Mouse (Mus musculus) midbrain, embryonic 16.5 days (tissue): ENCODE data around the gene Olfr1339. TPM values are rescaled to one million over a fixed set of nuclear protein-coding genes. Genes with fewer than 3 reads are reported as not detected.

Source experiments
- ATAC-seq: fragments of 200-750 bp; cut with Nextera tagmentation; 2 replicates; pipeline ENCODE4 v1.8.0; 2017; ENCODE audit warnings: moderate TSS enrichment
- H3K27ac ChIP-seq: fragments of 300-500 bp; sonication (generic); 2 replicates; pipeline ENCODE4 v1.5.1; 2014; ENCODE audit warnings: mild to moderate bottlenecking, low read length, mixed read lengths
- H3K27me3 ChIP-seq: fragments of 300-500 bp; sonication (generic); 2 replicates; pipeline ENCODE4 v1.6.1; 2014; ENCODE audit warnings: low read depth, low read length, mixed read lengths; ENCODE audit not compliant: control insufficient read depth, insufficient read depth
- H3K36me3 ChIP-seq: fragments of 300-500 bp; sonication (generic); 2 replicates; pipeline ENCODE4 v1.6.1; 2014; ENCODE audit warnings: mild to moderate bottlenecking, low read length, moderate library complexity, mixed read lengths; ENCODE audit not compliant: control insufficient read depth, insufficient read depth
- H3K4me1 ChIP-seq: fragments of 300-500 bp; sonication (generic); 2 replicates; pipeline ENCODE4 v1.6.1; 2014; ENCODE audit warnings: mild to moderate bottlenecking, low read length, mixed read lengths; ENCODE audit not compliant: control insufficient read depth, insufficient read depth
- H3K4me2 ChIP-seq: fragments of 300-500 bp; sonication (generic); 2 replicates; pipeline ENCODE4 v1.6.1; 2014; ENCODE audit warnings: mild to moderate bottlenecking, low read length, mixed read lengths
- H3K4me3 ChIP-seq: fragments of 300-500 bp; sonication (generic); 2 replicates; pipeline ENCODE4 v1.5.1; 2014; ENCODE audit warnings: low read depth, mild to moderate bottlenecking, low read length, moderate library complexity, mixed read lengths
- H3K9ac ChIP-seq: fragments of 300-500 bp; sonication (generic); 2 replicates; pipeline ENCODE4 v1.6.1; 2014; ENCODE audit warnings: low read depth, low read length, mixed read lengths
- H3K9me3 ChIP-seq: fragments of 300-500 bp; sonication (generic); replicated peaks from 2 replicates; pipeline ENCODE4 v1.6.1; 2014; ENCODE audit warnings: mild to moderate bottlenecking, low read length, mixed read lengths; ENCODE audit not compliant: control insufficient read depth, poor library complexity, severe bottlenecking
- WGBS: fragments of 180-500 bp; shearing (Covaris S2); extraction: QIAGEN DNeasy Blood & Tissue Kit; methylation state at CpG from one replicate; pipeline ENCODE4 v1.1.7; 2014; 5-methylcytosine and 5-hydroxymethylcytosine counted together
- polyA plus RNA-seq: library from polyadenylated mRNA; unstranded; fragments of >200 nt; fragmentation: Nextera tagmentation; extraction: Ambion mirVana; gene quantifications from 2 replicates; pipeline ENCODE4 v1.2.1, GENCODE M21; 2015

The Olfr1339 gene
- polyA plus RNA-seq, 1 experiment from 2014 or later, result not detected

DNA sequence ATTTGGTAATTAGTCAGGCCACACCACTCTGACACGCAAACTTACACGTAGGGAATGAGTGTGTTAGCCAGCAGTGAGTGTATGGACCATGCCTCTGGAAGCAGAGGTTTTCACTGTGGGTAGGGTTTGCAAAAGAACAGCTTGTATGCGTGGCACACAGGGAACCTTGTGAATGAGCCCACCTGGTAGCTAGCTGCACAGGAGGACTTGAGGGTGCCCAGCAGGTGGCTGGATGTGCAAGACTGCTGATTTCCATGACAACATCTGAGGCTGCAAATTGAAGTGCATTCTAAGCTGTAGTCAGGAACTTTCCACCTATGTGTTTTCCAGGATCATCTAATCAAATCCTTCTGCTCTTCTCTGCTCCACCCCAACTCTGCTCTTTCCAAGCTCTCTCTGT is 7.6 kb downstream of the Olfr1339 start:
- H3K36me3 ChIP-seq, result no peaks in the 10 kb centered on the region
- H3K4me3 ChIP-seq, result no peak overlapping the region
- H3K27me3 ChIP-seq, result peaks cover 8% of the 10 kb centered on the region; the same call in 1 of the 2 replicates
- no peak overlapping the region for H3K27ac ChIP-seq
- 56% methylated on average over 3 of the region's 3 CpGs for WGBS
- no peak overlapping the region for H3K9ac ChIP-seq
- peaks cover 3% of the 10 kb centered on the region; the same call in 1 of the 2 replicates for H3K4me1 ChIP-seq
- H3K4me2 ChIP-seq, result no peak overlapping the region
- no peaks in the 10 kb centered on the region for H3K9me3 ChIP-seq
- no peak for ATAC-seq

DNA sequence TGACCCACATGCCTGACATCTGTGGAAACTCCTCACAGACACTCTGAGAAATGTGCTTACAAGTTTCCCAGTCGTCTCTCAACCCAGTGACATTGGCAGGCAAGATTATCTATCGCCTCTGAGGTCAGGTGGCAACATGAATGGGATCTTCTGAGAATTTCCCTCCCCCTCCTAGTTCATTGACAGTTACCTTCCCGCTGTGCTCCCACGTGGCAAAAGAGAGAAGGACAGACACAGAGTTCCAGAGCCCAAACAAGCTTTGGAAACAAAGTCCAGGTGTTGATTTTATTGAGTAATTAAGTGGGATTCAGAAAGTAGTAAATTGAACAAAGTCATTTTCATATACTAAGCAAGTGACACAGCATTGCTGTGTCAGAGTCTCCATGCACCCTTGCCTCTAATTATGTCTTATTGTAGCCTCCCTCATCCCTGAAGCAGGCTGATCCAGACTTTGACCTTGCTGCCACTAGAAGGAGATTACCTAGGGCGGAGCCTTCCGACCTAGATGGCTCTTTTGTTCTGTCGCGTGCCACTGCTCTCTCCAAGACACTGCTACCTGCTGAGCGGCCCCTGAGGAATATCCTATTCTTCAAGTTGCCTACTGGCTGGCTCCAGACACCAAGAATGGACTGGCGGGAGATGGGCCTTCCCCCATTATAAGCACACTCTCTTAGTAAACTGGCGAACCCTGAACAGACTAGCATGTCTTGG is 9.2 kb downstream of the Olfr1339 start:
- H3K4me3 ChIP-seq, result no peak overlapping the region; the same call in 1 of the 2 replicates
- H3K36me3 ChIP-seq, result no peaks in the 10 kb centered on the region
- WGBS, result 5% methylated on average over 11 of the region's 11 CpGs
- peaks cover 3% of the 10 kb centered on the region; the same call in 1 of the 2 replicates for H3K4me1 ChIP-seq
- peak overlapping the region; percentile 38 for H3K4me2 ChIP-seq
- no peaks in the 10 kb centered on the region for H3K9me3 ChIP-seq
- ATAC-seq, result no peak
- H3K27me3 ChIP-seq, result peaks cover 8% of the 10 kb centered on the region; the same call in 1 of the 2 replicates
- H3K9ac ChIP-seq, result no peak overlapping the region
- no peak overlapping the region for H3K27ac ChIP-seq

DNA sequence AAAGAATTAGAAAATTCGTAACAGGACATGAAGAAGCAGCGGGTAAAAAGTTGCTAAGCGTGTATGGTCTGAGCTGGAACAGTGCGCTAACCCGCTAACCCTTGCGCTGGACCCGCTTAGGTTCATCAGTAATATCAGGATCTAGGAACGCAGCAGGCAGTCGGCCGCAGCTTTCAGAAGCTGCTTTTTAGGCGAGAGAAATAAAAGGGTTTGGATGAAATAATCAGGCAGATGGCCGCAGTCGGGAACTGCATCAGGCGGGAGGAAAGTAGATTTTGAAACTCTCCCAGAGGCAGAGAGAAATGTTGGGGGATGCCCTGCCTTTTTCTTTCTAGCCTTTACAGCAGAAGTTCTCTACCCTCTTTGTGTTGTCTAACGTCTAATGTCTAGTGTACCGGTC is 9.9 kb downstream of the Olfr1339 start:
- H3K27me3 ChIP-seq, result peaks cover 8% of the 10 kb centered on the region; the same call in 1 of the 2 replicates
- 0 out of 2 replicates have a peak, but pooled peaks cover 2% of the 10 kb centered on the region for H3K9me3 ChIP-seq
- no peak overlapping the region for H3K9ac ChIP-seq
- H3K27ac ChIP-seq, result no peak overlapping the region
- H3K4me1 ChIP-seq, result peaks cover 3% of the 10 kb centered on the region; the same call in 1 of the 2 replicates
- 1% methylated on average over 16 of the region's 16 CpGs for WGBS
- no peak overlapping the region; the same call in none of the 2 replicates for H3K4me3 ChIP-seq
- peak overlapping the region; percentile 38 for H3K4me2 ChIP-seq
- H3K36me3 ChIP-seq, result no peaks in the 10 kb centered on the region
- no peak for ATAC-seq

DNA sequence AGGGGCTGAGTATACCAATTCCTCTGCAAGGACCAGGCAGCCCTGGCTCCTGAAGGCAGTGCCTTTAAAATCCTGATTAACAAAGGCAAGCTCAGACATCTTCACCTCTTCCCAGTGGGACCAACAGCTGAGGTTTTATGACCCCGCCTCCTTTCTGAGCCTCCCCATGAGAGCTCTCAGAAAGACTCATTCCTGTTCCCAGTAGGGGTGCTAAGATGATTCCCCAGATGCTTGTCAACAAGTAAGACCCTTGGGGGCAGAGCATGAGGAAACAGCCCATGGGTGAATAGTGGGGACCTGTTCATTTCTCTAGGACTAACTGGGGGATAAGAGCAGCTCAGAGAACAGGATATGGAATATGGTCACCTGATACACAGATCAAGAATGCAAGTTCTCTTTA is 26.7 kb downstream of the Olfr1339 start, which contains the start of gene Olfr1338:
Gene Olfr1338 (minus strand): TSS at position 101 of the 400 bp plus-strand sequence.
- Histone ChIP-seq H3K4me2 (no peak within 1 kb of the TSS), H3K36me3 (no peaks in the 10 kb centered on the region), H3K27ac (no peak within 1 kb of the TSS), H3K4me3 (no peak within 1 kb of the TSS), H3K9ac (no peak within 1 kb of the TSS), H3K4me1 (no peaks in the 10 kb centered on the region), H3K9me3 (no peaks in the 10 kb centered on the region), H3K27me3 (no peaks in the 10 kb centered on the region)
- no peak for ATAC-seq
- 73% methylated on average over 1 of the region's 1 CpGs for WGBS

DNA sequence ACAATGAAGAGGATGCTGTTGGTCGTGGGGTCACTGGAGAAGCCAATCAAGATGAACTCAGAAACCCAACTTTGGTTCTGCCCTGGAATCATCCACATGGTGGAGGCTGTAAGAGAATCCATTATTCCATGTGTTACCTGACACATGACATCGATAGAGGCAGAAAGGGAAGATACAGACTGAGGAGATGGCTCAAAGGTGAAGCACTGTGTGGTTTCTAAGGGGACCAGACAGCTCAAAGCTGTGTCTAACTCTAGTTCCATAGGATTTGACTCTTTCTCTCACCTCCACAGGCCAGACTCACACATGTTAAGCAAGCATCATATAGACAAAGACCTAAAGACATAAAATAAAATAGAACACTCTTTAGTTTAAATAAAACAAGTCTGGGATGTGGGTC is 50.5 kb downstream of the Olfr1339 start, which contains the start of gene Olfr1337:
Gene Olfr1337 (minus strand): TSS at position 101 of the 400 bp plus-strand sequence.
- Histone ChIP-seq H3K27ac (no peak within 1 kb of the TSS), H3K4me1 (no peaks in the 10 kb centered on the region), H3K27me3 (no peaks in the 10 kb centered on the region), H3K9me3 (no peaks in the 10 kb centered on the region), H3K9ac (no peak within 1 kb of the TSS), H3K4me2 (no peak within 1 kb of the TSS), H3K36me3 (no peaks in the 10 kb centered on the region), H3K4me3 (no peak within 1 kb of the TSS)
- 83% methylated on average over 2 of the region's 2 CpGs for WGBS
- no peak for ATAC-seq

Other genes with a start within 250 kb of the Olfr1339 start
- 13.1 and 14.4 TPM in 2 replicates for gene Tie1, start 242.1 kb upstream of the Olfr1339 start, polyA plus RNA-seq
- not detected in 2 replicates for gene 2610528J11Rik, start 205.2 kb upstream of the Olfr1339 start, polyA plus RNA-seq
- gene Tmem125, start 188.1 kb upstream of the Olfr1339 start, polyA plus RNA-seq, result not detected in 2 replicates
- 2.0 and 2.5 TPM in 2 replicates for gene Cfap57, start 111.4 kb upstream of the Olfr1339 start, polyA plus RNA-seq
- gene Ebna1bp2, start 111.4 kb upstream of the Olfr1339 start, polyA plus RNA-seq, result 84.8 and 98.6 TPM in 2 replicates
- gene Olfr62, start 73.2 kb upstream of the Olfr1339 start, polyA plus RNA-seq, result not detected in 2 replicates
- not detected in 2 replicates for gene Olfr1342, start 39.4 kb upstream of the Olfr1339 start, polyA plus RNA-seq
- gene Olfr1341, start 28.7 kb upstream of the Olfr1339 start, polyA plus RNA-seq, result not detected in 2 replicates
- gene Olfr1340, start 12.0 kb upstream of the Olfr1339 start, polyA plus RNA-seq, result not detected in 2 replicates
- gene Olfr1338, start 26.6 kb downstream of the Olfr1339 start, polyA plus RNA-seq, result not detected in 2 replicates
- gene Olfr1337, start 50.4 kb downstream of the Olfr1339 start, polyA plus RNA-seq, result not detected in 2 replicates
- gene Olfr1335, start 77.8 kb downstream of the Olfr1339 start, polyA plus RNA-seq, result not detected in 2 replicates
- gene Olfr1333, start 104.1 kb downstream of the Olfr1339 start, polyA plus RNA-seq, result not detected in 2 replicates
- gene Olfr1331, start 132.5 kb downstream of the Olfr1339 start, polyA plus RNA-seq, result not detected in 2 replicates
- gene Olfr1330, start 156.4 kb downstream of the Olfr1339 start, polyA plus RNA-seq, result not detected in 2 replicates
- not detected in 2 replicates for gene Olfr1329, start 185.3 kb downstream of the Olfr1339 start, polyA plus RNA-seq
- not detected in 2 replicates for gene Olfr1328, start 206.4 kb downstream of the Olfr1339 start, polyA plus RNA-seq
- not detected in 2 replicates for gene Lao1, start 229.4 kb downstream of the Olfr1339 start, polyA plus RNA-seq